Mouse (Mus musculus) T-helper 17 cell (primary cell): ENCODE data around the gene Pelo.

Source experiments
- in situ Hi-C, 2 experiments: fragments of 300-600 bp; cut with MboI, MseI; formaldehyde crosslinking; loops; 1 replicate in 1 of 2; 2 replicates in 1 of 2; pipeline ENCODE4 v1.15.1; 2025; ENCODE audit warnings: high pct_unique_total_duplicates in 2 of 2

Pelo gene

DNA sequence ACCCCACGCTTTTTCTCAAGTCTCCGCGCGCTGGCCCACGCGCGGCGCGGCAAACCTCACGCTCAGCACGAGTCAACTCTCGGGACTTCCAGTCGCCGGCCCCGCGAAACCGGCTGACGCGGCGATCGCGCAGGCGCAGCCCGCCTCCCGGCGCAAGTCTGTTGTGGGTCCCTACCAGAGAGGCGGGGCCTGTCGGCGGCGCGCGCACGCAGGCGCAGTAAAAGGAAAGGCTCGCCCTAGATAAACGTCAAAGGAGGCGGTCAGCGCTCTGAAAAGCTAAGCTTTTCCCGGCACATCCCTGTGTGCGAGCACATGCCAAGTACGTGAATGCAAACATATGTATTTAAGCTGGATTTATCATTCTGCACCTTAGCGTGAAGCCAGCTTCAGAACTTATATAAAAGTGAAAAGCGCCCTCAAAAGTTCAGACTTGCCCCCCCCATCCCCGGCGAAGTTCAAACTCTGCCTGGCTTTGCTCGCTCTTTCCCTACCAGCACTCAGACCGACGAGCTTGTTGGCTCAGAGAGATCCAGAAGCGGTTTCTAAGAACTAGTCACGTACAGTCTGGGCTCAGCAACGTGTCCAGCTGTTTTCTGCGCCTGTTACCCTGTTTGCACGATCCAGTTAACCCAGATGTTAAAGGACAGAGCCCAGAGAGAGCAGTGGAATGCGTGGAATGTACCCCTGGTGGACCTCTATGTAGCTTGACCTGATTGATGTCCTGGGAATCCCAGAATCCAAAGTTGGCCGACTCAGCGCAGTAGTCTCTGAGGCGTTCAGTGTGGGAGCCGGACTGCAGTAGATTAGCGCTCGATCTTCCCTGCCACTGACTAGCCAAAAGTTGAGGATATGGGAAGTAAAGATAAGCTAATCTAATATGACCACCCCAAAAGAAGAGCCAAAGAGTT is at the start of gene Pelo:
Gene Pelo (minus strand): TSS at position 118 of the 908 bp plus-strand sequence.
- in situ Hi-C loops = loop anchor here in 1 of 2 experiments (5.0 kb wide), 1 partner anchor 268 kb away; no protein-coding TSS in a partner anchor

DNA sequence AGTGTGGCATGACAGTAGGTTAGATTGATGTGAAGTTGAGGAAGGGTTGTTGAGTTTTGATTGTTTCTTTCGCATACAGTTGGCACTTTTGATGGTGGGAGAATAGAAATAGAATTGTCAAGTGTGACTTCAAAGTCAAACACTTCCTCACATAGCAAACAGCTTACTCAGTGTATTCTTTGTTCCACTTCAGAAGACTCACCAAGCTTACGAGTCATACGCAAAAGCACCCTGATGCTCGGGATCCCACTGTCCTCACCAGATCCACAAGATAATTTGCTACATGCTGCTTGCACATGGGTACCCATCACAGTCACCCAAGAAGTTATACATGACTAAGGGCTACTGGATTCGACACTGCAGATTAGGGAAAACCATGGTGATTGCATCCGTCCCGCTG is 48.5 kb upstream of the Pelo start:
- in situ Hi-C loops = no loop called here

DNA sequence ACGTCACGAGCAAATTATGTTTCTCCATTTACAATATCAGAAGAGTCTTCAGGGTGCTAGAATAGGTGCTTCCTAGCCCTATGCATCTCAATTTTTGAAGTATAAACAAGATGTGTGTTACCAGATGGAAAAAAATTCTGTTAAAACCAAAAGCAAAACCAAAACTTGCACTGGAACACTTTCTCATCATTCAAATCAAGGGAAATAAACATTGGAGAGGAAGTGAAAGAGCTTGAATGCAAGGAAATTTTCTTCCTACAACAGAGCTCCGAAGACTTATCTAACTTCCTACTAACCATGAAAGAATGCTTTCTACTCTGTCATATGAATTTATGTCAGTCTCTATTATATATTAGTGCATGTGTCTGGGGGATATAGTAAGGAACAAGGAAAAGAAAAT is 46.8 kb upstream of the Pelo start:
- in situ Hi-C loops = no loop called here

DNA sequence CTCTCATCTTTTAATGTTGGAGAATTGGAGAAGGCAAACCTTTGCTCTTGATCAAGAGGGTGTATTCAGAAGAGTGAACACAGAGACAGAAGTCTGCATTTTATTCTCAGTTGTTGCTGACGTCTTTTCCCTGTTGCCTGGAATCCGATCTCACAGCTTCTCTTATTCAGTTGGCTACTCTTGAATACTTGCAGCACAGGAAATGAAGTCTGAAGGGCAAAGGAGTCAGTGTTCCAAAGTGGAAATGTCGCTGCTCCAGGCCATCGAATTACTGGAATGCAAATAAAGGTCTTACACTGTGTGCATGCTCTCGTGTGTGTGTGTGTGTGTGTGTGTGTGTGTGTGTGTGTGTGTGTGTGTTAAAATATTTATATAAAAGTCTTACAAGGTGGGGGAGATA is 42.4 kb upstream of the Pelo start:
- in situ Hi-C loops = no loop called here

DNA sequence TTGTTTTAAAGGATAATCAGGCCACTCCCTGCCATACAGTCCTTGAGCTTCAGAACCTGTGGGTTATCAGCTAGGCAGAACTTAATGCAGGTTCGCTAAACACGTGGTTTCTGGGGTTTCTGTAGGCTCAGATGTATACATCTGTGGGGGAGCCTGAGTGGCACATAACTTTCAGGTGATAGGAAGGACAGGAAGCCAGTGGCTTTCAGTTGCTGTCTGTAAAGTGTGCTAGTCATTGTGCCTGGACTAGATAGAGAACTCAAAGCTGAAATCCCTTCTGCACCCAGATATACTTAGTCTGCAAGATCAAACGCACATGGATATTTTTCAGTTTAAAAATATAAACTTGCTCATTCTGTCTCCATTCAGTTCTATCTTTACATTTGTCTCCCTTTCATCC is 41.4 kb upstream of the Pelo start:
- in situ Hi-C loops = no loop called here

DNA sequence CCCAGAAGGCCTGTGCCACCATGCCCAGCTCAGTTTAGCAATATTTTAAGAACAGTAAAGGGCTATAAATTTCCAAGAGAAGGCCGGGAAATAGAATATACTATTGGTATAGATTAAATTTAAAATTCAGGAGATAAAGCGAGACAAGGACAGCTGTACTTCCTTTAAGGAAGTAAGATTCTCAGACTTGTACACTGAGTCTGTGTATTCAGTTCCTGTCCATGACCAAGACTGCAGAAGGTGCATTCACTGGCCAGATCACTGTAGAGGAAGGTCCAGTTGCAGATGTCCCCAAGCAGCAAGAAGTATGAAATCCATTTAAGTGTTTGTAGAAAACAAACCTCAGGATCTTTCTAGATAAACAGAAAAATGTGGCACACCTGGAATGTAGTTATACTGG is 40.0 kb upstream of the Pelo start:
- in situ Hi-C loops = no loop called here

DNA sequence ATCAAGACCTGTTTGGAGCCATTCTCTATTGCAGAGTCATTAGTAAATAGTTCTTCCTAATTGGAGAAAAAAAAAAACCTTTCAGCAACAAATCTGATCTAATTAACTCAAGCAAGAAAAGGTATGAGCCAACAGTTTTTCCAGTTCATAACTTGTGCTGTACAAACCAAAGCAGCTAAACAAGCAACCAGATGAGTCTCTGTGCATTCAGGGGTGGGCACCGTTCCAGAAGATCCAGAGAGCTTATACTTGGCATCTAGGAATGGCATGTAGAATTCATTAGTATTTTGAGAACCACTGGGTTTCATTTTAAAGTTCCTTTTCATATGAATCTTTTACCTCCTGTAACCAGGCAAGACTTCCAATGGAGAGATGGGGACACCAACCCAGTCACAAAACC is 37.8 kb upstream of the Pelo start:
- in situ Hi-C loops = no loop called here

DNA sequence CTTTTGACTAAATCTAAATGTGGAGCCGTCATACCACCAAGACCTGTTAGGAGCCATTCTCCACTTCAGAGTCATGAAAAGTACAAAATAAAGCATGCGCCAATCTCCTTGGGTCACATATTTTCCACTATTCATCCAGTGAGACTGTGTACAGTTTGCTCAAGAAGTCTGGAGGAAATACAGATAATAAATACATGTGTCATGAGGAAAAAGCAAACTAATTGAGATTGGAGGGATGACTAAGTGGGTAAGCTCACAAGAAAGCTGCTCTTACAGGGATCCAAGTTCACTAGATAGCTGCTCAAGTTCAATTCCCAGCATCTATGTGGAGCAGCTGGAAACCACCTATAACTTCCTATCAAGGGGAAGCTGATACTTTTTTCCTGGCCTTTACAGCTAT is 36.5 kb upstream of the Pelo start:
- in situ Hi-C loops = no loop called here

DNA sequence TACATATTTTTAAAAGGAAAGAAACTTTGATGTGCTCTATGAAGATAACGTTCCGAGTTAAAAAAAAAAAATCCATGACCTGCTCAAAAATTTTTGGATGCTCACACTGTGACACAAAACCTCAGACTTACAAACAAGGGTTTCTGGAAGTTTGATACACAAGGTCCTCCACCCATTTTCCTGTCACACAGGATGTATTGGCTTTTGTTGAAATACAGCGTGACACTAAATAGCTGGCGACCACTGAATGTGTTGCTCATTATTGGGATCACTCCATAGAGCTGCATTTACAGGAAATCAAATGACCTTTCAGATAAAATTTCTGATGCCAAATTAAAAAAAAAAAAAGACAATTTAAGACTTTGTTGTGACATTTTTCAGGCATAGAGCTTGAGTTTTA is 35.1 kb upstream of the Pelo start:
- in situ Hi-C loops = no loop called here

DNA sequence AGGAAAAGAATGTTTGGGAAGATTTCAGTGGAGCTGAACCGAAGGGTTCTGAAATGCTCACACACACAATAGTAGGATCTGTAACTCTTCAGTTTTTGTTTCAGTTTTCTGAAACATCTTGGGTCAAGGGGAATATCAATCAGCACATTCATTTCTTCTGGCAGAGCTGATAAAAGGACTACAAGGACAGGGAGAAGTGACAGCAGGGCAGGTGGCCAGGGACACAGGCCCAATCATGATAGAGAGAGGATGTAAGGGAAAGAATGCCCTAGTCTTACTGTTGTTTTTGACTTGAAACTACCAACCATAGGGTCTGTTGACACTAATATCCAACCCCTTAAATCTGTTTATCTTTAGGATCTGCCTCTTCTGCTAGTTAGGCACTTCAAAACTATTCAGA is 34.5 kb upstream of the Pelo start:
- in situ Hi-C loops = no loop called here

DNA sequence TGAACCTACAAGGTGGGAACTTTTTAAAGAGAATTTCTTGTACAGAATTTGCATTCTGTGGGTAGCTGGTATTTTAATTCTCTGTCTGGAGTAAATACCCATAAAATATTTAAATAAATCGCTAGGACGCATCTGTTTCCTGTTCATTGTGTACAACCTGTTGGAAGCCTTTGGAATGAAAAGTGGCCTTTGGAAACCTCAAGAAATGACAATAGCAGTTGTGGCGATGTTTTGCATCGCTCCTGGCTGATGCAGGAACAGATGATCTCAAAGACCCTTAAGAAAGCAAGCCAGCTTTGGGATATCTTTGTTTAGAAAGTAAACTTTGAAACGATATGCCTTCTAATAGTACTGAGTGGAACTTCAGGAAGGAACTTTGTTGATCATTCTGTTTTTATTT is 28.8 kb upstream of the Pelo start:
- in situ Hi-C loops = no loop called here

DNA sequence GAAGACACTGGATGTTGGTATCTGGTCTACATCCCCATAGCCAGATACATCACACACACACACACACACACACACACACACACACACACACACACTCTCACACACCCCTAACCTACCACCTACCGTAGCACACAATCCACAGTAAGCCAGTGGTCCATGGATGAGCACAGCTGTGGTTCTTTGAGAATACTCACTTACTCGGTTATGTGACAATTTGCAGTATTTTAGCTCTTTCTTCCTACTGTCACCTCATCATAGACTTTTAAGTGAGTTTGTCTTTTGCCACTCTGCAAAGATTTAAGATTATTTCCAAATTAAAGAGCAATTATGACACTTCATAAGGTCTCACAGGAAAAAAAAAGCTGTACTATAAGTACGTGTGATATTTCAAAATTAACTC is 28.2 kb upstream of the Pelo start:
- in situ Hi-C loops = no loop called here

DNA sequence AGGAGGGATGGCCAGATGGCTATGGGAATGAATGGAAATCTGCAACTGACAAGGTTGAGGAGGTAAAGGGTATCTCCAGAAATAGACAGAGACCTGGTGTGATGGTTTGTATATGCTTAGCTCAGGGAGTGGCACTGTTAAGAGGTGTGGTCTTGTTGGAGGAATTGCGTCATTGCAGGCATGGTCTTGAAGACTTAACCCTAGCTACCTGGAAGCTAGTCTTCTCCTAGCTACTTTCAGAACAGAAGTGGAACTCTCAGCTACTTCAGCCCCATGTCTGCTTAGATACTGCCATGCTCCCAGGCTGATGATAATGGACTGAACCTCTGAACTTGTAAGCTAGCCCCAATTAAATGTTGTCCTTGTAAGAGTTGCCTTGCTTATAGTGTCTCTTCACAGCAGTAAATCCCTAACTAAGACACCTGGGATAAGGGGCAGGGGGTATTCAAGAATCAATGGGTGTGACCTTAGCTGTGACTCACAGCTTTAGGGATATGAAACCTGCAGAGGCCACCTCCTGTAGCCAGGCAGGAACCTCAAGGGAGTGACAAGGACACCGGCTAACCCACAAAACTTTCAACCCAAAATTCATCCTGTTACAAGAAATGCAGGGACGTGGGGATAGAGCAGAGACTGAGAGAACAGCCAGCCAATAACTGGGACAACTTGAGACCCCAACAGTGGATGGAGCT is 27.1 kb upstream of the Pelo start:
- in situ Hi-C loops = no loop called here

DNA sequence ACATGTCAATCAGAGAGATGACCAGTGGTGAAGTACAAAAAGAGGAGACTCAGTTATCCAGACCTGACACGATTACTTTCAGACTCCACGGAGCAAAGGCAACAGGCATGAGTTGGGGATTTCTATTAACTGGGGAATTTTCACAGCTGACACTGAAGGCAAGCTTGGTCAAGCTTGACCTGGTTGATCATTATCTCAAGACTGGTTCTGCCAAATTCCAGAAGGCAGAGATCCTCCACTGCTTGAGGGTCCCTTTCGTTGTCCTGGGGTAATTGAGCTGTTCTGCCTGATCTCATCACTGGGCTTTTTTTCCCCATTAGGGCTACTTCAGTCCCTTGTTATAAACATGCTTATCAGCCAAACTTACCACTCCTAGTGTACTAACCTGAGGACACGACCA is 19.6 kb upstream of the Pelo start:
- in situ Hi-C loops = no loop called here

DNA sequence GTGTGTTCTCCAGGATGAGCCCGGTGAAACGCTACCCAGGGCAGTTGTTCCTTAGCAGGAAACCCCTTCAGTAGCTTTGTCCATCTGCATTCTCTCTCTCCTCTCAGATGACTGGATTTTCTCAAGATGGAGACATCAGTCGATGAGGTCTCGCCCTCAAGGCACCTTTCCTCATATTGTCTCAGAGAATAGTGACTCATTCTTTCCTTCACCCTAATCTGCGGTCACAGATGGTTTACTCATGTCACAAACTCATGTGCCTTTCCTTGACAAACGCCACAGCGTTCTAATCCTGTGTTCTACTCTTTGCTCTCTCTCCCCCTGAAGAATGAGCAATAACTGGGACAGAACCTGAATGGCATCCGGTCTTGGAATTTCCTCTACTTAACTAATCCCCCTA is 17.4 kb upstream of the Pelo start:
- in situ Hi-C loops = no loop called here

DNA sequence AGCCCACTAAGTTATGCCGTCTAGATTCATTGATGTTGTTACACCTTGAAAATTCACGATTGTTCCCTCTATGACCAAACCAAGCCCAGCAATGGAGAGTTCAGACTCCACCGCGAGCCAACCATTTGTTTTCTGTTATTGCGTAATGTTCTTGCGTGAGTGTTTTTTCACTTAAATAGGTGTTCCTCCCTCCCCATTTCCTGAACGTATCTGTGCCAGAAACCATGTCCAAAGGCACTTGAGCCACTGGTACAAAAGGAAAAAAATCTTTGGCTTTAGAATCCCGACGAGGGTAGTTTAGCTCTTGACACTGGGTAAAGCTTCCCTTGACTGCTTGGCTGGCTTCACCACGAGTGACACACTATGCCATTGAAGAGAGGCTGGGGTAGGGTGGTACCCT is 16.2 kb upstream of the Pelo start:
- in situ Hi-C loops = no loop called here

DNA sequence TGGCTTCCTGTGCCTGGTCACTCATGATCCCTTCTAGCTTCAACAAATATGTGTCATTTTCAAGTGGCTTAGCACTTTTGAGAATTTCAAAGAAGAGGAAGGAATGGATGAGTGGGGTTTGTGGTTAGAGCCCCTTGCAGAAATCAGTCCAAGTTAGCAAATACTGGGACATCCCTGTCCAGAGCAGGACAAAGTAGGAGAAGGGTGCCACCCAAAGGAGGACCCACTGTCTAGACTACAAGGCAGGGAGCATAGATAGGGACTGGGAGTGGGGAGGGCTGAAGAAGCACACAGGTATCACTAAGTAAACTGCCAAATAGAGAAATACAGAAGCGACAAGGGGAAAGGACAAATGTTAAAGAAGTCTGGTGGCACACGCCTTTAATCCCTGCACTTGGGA is 12.8 kb upstream of the Pelo start:
- in situ Hi-C loops = no loop called here

DNA sequence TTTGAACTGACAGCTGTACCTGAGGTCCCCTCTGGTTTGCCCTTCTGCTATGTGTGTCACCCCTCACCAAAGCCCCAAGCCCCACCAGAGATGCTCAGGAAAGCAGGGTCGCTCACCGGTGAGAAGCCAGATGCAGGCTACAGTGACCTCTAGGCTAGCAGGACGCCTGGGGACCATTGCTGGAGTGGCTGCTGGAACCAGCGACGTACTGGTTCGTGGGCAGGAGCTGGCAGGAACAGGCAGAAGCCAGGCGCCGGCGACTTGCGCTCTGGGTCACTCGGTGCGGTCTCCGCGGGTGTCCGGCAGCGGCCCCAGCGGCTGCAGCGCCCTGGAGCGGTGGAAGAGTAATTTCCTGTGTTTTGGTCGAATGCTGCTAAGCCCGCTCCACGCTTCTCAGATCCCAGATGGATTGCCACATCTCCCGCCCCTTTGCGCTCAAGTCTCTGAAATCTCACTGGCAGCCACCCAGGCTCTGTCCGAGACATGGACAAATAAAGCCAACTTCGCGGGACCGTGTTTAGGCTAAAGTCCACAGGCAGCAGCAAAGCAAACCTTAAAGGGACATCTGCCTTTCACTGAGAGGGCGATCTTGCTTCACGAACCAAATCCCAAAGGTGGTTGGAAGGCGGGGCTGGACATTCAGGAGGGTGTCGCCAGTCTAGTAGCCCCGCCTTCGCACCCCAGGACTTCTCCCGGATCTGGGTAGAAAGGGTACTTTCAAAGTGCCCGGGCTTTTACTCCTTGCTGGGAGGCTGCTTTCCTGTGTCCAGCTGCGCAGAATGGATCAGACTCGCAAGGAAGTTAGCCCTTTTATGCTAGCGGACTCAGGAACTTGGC is 11.6 kb upstream of the Pelo start, which contains the start of the genes Gm49395 and Itga1:
Gene Gm49395 (minus strand): TSS at position 567 of the 837 bp plus-strand sequence.
Gene Itga1 (minus strand): TSS at position 610 of the 837 bp plus-strand sequence.
- in situ Hi-C loops = no loop called here

DNA sequence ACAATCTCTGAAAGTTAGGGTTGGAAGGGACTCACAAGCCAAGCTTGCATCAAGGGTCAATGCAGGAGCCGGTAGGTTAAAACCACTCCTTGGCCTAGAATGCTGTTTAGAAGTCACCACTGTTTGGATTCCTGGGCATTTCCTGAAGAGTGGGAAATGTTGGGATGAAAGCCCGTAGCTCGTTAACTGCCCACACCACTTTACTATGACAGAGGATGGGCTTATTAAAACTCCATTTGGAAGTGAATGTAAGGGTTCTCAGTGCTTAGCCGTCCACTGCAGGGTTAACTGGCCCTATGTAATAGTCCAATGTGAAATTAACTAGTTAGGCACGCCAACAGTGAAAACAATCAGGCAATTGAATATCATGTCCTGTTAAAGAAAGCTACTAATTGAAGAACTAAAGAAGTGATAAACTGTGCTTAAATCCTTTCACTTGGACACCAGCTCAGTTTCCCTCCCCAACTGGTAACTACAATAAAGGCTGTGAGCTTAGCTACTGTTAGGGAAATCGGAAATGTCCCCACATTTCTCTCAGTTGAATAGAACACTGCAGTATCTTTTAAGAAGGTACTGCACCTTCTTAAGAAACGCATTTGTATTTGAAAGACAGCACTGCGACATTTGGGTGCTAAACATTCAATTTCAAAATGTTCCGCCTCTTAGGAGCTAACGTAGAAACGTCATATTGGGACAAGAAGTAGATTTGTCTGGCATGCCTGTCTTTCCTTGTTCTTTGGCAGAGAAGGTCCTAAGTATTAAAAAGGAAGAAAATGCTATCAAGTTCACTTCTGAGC is 10.6 kb upstream of the Pelo start:
- in situ Hi-C loops = no loop called here

DNA sequence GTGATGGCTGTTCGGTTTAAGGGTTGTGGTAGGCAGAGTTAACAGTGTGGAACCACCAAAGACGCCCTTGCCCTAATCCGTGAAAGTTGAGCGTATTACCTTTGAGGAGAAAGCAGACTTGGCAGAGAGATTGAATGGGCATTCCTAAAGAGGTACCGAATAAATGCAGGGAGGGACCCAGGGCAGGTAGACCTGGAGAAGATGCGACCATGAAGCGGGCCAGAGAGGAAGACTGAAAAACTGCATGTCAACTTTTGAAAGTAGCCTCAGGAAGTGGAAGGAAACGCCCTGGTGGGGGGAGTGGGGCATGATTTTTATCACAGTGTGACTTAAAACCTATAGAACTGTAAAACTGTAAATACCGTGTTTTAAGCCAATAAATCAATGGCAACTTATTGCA is 9.4 kb upstream of the Pelo start:
- in situ Hi-C loops = no loop called here

DNA sequence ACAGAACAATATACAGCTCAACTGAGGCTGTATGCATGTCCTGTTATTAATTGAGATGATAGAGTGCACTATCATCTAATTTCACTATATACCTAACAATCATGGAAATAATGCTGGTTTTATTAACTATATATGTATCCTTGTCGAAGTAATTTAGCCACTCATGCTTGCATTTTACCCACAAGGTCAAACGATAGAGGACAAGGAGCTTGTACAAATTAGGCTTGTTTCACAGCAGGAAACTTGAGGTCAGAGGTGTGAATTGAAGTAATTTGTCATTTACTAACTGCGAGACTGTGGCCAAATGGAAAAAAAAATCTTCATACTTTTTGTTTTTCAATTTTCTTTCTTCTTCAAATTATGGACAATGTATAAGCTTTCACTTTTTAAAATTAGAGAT is 8.2 kb upstream of the Pelo start:
- in situ Hi-C loops = no loop called here
